Mouse (Mus musculus) layer of hippocampus, adult 9-11 months (tissue): ENCODE measurements around the gene Dph2.

Experiments used
- DNase-seq: peaks from one replicate; pipeline ENCODE4 v3.0.0; 2022

Gene Dph2

GRCm38 (mm10) chr4:117891738-117892161, at the start of gene Dph2:
Gene Dph2 (minus strand): TSS chr4:117892032.
- DNase-seq: peak; percentile 91

- no peak for DNase-seq
Measured at GRCm38 (mm10) chr4:117936964-117937363, 45.1 kb upstream of the Dph2 start.

- DNase-seq: no peak
Measured at GRCm38 (mm10) chr4:117934081-117934480, 42.2 kb upstream of the Dph2 start.

GRCm38 (mm10) chr4:117933248-117933647, 41.4 kb upstream of the Dph2 start:
- no peak for DNase-seq

- no peak for DNase-seq
Measured at GRCm38 (mm10) chr4:117929391-117929881, 37.6 kb upstream of the Dph2 start, which contains the start of gene Artn. Gene Artn (minus strand): TSS chr4:117929763.

- no peak for DNase-seq
Measured at GRCm38 (mm10) chr4:117928699-117929241, 36.9 kb upstream of the Dph2 start.

GRCm38 (mm10) chr4:117928234-117928633, 36.4 kb upstream of the Dph2 start:
- no peak for DNase-seq

- no peak for DNase-seq
Measured at GRCm38 (mm10) chr4:117926545-117927482, 35.0 kb upstream of the Dph2 start.

GRCm38 (mm10) chr4:117924916-117925315, 33.1 kb upstream of the Dph2 start:
- no peak for DNase-seq

GRCm38 (mm10) chr4:117923450-117923849, 31.6 kb upstream of the Dph2 start:
- no peak for DNase-seq

GRCm38 (mm10) chr4:117921358-117921757, 29.5 kb upstream of the Dph2 start:
- DNase-seq: no peak

- no peak for DNase-seq
Measured at GRCm38 (mm10) chr4:117918762-117919161, 26.9 kb upstream of the Dph2 start.

GRCm38 (mm10) chr4:117918261-117918660, 26.4 kb upstream of the Dph2 start:
- DNase-seq: no peak

- no peak for DNase-seq
Measured at GRCm38 (mm10) chr4:117917847-117918246, 26.0 kb upstream of the Dph2 start.

- no peak for DNase-seq
Measured at GRCm38 (mm10) chr4:117917402-117917801, 25.6 kb upstream of the Dph2 start.

GRCm38 (mm10) chr4:117916386-117916785, 24.6 kb upstream of the Dph2 start:
- DNase-seq: no peak

- no peak for DNase-seq
Measured at GRCm38 (mm10) chr4:117915489-117916105, 23.8 kb upstream of the Dph2 start.

- peak; percentile 92 for DNase-seq
Measured at GRCm38 (mm10) chr4:117914591-117915442, 23.0 kb upstream of the Dph2 start, which contains the start of gene Ipo13. Gene Ipo13 (minus strand): TSS chr4:117914999.

GRCm38 (mm10) chr4:117914031-117914430, 22.2 kb upstream of the Dph2 start:
- no peak for DNase-seq

- DNase-seq: no peak
Measured at GRCm38 (mm10) chr4:117913421-117913820, 21.6 kb upstream of the Dph2 start.

GRCm38 (mm10) chr4:117912685-117913273, 20.9 kb upstream of the Dph2 start:
- no peak for DNase-seq

GRCm38 (mm10) chr4:117912131-117912561, 20.3 kb upstream of the Dph2 start:
- no peak for DNase-seq
